Mouse (Mus musculus) CH12F3 (cell line): ENCODE results near the gene Sema7a.

Experiments
- in situ Hi-C: fragments of 300-500 bp; cut with MboI; formaldehyde crosslinking; loops from 2 replicates; pipeline ENCODE4 v1.14.3; 2020; ENCODE audit warnings: low sequenced_read_pairs

Gene Sema7a

GRCm38 (mm10) chr9:57974221-57974620 lies 34.3 kb downstream of the Sema7a start:
- in situ Hi-C loops: no loop called here

DNA sequence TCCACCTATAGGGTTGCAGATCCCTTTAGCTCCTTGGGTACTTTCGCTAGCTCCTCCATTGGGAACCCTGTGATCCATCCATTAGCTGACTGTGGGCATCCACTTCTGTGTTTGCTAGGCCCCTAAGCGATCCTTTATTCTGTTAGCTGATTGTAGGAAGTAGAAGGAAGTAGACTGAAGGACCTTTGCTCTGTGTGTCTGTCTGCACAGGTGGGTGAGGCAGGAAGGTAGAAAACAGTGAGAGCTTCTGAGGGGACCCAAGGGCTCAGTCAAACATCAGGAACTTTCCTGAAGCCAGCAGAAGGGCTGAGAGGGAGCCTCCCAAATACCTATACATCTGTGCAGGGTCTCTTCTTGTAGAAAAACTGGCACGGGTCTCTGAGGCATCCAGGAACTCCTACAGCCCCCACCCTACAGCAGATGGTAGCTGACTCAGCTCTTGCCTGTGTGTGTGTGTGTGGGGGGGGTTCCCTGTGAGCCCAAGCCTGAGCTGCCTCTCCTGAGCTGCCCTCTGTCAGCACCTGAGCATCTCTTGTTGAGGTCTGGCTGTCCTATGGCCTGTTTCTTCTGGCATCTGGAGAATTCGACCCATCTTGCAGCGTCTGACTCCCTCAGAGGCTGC lies 35.4 kb downstream of the Sema7a start:
- in situ Hi-C loops: no loop called here

DNA sequence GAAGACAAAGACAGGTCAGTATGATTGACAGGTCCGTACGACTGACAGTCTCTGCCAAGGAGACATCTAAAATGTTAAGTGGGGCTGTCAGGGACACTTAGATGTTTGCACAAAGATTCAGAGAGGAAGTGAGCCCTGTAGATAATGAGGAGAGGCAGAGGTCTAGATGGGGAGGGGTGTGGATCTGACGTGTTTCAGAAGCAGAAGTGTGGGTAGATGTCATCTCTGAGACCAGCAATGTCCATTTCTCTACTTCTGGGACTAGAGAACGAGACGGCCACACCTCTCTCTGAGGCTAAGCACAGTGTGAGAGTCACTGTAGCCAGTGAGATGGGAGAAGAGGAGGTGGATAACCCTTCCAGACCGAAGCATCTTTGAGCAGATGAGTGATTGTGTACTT lies 38.1 kb downstream of the Sema7a start:
- in situ Hi-C loops: no loop called here

DNA sequence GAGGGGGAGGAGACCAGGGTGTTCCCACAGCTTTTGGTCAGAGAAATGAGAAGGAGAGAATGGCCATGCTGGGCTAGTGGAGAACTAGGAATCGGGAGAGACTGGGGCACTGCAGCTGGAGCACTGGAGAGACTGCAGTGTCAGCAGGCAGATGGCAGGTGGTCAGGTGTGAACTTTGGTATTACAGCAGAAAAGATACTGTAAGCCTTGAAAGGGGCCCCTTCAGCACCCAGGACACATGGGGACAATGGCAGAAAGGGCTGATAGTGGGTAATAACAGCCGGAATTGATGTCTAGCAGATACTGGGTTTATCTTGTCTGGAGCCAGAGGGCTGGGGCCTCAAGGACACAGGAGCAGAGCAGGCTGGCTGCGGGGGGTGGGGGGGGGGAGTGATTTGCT lies 38.9 kb downstream of the Sema7a start:
- in situ Hi-C loops: no loop called here

DNA sequence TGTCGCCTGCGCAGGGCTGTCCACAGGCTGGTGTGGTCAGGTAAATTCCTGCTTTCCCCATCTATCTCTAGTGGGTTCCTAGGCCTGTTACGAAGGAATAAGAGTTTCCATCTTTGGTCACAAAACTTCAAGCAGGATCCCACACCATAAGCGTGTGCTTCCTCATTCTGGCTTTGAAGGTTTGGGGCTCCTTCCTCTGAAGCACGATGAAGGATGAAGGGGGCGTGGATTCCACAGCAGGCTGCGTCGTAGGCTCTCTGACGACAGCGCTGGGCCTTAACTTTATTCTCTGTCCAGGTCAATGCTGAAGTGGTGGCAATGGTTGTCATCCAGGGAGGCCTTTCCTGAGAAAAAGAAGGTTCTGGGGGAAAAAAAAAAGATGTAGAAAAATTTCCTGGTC lies 40.7 kb downstream of the Sema7a start:
- in situ Hi-C loops: no loop called here

- in situ Hi-C loops: no loop called here
Observed at GRCm38 (mm10) chr9:57985304-57985703, 45.4 kb downstream of the Sema7a start.

- in situ Hi-C loops: no loop called here
Observed at GRCm38 (mm10) chr9:57986293-57986692, 46.4 kb downstream of the Sema7a start.

DNA sequence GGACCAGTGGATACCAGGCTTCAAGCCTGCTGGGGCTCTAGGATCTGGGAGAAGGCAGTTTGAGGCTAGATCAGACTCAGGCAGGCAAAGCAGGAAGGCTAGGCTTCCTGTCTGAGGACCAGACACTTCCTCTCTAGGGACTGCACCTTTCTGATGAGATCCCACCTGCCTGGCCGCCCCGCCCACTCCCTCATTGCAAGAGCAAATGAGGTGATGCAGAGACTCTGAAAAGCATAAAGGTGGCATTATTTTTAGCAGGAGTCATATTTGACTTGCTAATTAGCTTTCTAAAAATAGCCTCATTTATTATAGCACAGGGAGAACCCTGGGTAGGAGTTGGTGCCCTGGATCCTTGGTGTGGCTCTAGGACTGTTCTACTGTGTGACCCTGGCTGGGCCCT lies 48.2 kb downstream of the Sema7a start:
- in situ Hi-C loops: no loop called here

GRCm38 (mm10) chr9:57989309-57989708 lies 49.4 kb downstream of the Sema7a start:
- in situ Hi-C loops: no loop called here

DNA sequence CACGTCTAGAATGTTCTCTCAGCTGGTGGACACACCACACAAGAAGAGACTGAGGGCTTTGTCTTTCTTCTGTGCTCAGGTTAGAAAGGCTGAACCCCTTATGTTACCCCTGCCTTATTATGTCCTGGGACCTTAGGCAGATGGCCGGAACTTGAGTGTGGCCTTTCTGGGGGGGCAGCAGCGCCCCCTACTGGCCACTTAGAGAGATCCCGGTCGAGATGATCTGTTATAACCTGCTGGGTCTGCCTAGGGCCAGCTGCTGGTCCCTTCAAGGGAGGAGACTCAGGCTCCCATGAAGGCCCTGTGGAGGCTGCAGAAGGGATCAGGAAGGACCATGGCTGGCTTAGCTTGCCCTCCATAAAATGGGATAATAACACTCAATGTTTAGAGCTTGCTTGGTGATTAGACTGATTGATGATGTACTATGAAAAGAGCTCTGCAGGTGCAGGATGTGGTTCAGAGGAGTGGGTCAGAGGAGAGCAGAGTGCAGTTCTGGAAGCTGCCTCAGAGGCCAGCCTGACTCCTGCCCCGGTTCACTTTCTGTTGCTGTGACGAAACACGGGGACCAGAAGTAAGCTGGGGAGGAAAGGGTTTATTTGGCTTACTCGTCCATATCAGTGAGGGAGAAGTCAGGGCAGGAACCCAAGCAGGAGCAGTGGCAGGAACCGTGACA lies 50.7 kb downstream of the Sema7a start:
- in situ Hi-C loops: loop anchor here (5.0 kb wide), 1 partner anchor 53 kb away; no protein-coding TSS in a partner anchor

DNA sequence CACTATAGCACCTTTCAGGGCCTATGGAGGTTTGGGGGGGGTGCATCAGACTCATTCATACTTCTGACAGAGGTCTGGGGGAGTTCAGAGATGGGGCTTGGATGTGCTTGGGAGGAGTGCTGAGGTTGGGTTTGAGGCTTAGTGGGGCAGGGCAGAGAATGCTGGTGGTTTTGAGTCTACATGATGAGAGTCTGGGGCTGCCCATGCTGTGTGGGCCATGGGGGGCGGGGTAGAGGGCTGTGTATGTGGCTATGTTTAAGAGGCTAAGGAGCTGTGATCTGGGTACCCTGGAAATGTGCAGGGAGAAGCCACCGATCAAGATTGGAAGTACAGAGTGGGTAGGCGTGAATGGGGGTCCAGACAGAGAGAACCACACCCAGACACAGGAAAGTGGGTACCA lies 52.1 kb downstream of the Sema7a start:
- in situ Hi-C loops: loop anchor here (5.0 kb wide), 1 partner anchor 55 kb away; no protein-coding TSS in a partner anchor

GRCm38 (mm10) chr9:57992781-57993591 lies 53.1 kb downstream of the Sema7a start:
- in situ Hi-C loops: loop anchor here (5.0 kb wide), 1 partner anchor 56 kb away; no protein-coding TSS in a partner anchor

GRCm38 (mm10) chr9:57995282-57995681 lies 55.4 kb downstream of the Sema7a start:
- in situ Hi-C loops: loop anchor here (5.0 kb wide), 1 partner anchor 143 kb away; no protein-coding TSS in a partner anchor

- in situ Hi-C loops: loop anchor here (5.0 kb wide), 1 partner anchor 145 kb away; no protein-coding TSS in a partner anchor
Observed at GRCm38 (mm10) chr9:57997511-57998031, 57.7 kb downstream of the Sema7a start.

DNA sequence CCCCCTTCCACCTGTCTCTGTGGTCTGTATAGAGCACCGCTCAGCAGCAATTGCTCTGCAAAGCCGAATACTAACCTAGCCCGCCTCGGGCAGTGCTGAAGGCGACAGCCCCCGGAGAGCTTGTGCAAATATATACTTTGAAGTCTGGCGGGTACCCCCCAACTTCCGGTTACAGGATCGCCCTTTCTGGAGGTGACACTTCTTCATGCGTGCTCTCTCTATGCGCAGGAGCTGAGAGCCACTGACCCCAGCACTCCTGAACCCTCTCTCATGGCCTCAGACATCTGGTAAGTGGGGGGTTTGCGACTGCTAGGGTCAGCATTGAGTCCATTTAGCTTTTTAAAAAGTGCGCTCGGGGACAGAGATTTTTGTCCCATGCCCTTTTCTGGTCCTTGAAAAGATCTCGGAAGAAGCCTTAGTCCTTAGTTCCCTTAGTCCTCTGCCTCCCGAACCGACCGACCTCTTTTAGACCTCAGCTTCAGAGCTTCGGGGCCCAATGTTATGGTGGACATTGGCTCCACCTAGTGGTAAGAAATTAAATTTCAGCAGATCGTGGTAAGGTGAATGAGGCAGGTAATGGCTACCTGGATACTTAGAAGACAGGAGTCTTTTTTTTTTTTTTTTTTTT lies 58.2 kb downstream of the Sema7a start:
- in situ Hi-C loops: loop anchor here (5.0 kb wide), 1 partner anchor 146 kb away; no protein-coding TSS in a partner anchor

- in situ Hi-C loops: loop anchor here (5.0 kb wide), 1 partner anchor 146 kb away; no protein-coding TSS in a partner anchor
Observed at GRCm38 (mm10) chr9:57998685-57999084, 58.8 kb downstream of the Sema7a start.

DNA sequence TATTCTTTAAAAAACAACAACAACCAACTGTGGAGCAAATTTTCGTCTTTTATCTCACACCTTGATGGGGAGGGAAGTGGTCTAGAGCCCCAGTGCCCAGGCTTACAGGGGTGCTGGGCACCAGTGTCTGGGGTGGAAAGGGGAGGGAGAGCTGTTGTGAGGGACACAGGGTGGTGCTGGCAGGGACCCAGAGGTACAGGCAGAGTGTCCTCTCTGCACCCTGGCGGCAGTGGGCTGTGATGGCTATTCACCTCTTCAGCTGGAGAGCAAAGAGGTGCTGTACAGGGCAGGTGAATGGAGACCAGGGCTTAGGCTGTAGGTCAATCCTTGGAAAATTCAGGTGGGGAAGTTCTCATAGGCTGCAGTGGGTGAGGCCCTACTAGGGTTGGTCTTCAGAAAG lies 59.8 kb downstream of the Sema7a start:
- in situ Hi-C loops: loop anchor here (5.0 kb wide), 1 partner anchor 147 kb away; no protein-coding TSS in a partner anchor

- in situ Hi-C loops: no loop called here
Observed at GRCm38 (mm10) chr9:58003272-58003671, 63.4 kb downstream of the Sema7a start.

GRCm38 (mm10) chr9:58005753-58006461 lies 66.0 kb downstream of the Sema7a start, which contains the start of gene Cyp11a1:
TSS of gene Cyp11a1 (plus strand) at chr9:58006411.
- in situ Hi-C loops: no loop called here
